Mouse (Mus musculus): Measurements from ENCODE around the gene Mgst2. TPM values are rescaled to one million over a fixed set of nuclear protein-coding genes. Genes with fewer than 3 reads are reported as not detected.

Gene Mgst2
- polyA plus RNA-seq (2017; shearing (Covaris generic)) = 264 TPM

DNA sequence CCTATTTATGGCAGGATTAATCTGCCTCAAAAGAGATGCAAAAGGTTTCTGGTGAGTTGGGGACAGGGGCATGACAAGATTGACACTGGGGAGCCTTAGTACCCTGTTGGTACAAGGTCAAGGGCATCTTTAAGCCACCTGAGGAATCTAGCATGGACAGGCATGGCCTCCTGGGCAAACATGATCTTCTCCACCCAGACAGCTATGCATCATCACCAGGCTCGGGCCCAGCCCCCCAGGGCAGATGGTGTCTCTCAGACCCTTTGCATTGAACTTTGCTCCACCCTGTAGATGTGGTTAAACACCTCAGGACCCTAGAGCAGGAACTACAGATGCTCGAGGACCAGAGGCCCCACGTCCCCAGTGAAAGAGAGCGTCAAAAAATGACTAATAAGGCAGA lies at the start of gene Mgst2:
Gene Mgst2 (plus strand): TSS at position 301 of the 400 bp plus-strand sequence.

Other genes with a start within 250 kb of the Mgst2 start
- gene Naa15, start 245.2 kb upstream of the Mgst2 start, polyA plus RNA-seq (2017; shearing (Covaris generic)) = 84.4 TPM
- 30.6 TPM for gene Rab33b, start 176.4 kb upstream of the Mgst2 start, polyA plus RNA-seq (2017; shearing (Covaris generic))
- 11.3 TPM for gene Setd7, start 99.5 kb upstream of the Mgst2 start, polyA plus RNA-seq (2017; shearing (Covaris generic))

Measured in inflammation-experienced regulatory T-cells, adult 16 weeks (primary cell).